Mouse (Mus musculus) spleen, adult 2 months (tissue): ENCODE results near the gene Wtap.

Source experiments
- CTCF ChIP-seq: fragments of 200-500 bp; IDR thresholded peaks from 2 replicates; pipeline ENCODE4 v1.5.1; 2011; ENCODE audit warnings: mild to moderate bottlenecking, inconsistent platforms; ENCODE audit not compliant: insufficient read depth, insufficient read length, insufficient replicate concordance; ENCODE audit errors: extremely low read depth
- POLR2A ChIP-seq: fragments of 200-500 bp; IDR thresholded peaks from 2 replicates; pipeline ENCODE4 v1.6.1; 2011; ENCODE audit warnings: low read depth, low read length, inconsistent platforms

- no peak for TF ChIP-seq CTCF
- no peak for TF ChIP-seq POLR2A
Measured at GRCm38 (mm10) chr17:12949669-12950068, 44.3 kb downstream of the Wtap start.
